Mouse (Mus musculus) mature B cell (primary cell): ENCODE measurements at regions not wholly inside any gene's neighbourhood (a gene's known extent, or its start where the extent isn't known, plus 50 kb on each side); places are given as distances from the start of the nearest gene placed in this dataset.

Experiments used
- in situ Hi-C: fragments of 300-500 bp; cut with MboI; formaldehyde crosslinking; loops from 2 replicates; pipeline ENCODE4 v1.14.3; 2019

DNA sequence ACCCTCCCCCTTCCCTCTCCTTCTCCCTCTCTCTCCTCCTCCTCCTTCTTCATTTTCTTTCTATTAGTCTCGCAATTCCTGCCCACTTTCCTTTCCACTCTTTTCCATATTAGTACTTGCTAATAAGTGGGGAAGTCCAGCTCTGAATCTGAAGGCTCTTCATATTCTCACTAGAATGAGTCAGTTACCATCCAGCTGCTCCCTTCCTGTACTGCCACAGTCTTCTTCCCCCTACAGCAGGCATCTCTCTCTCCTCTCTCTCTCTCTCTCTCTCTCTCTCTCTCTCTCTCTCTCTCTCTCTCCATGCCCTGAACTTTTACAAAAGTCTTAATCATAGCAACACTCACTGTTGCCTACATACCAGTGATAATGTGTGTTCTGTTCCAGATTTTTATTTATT, 226.6 kb upstream of the Pter start:
- in situ Hi-C loops, result no loop called here

DNA sequence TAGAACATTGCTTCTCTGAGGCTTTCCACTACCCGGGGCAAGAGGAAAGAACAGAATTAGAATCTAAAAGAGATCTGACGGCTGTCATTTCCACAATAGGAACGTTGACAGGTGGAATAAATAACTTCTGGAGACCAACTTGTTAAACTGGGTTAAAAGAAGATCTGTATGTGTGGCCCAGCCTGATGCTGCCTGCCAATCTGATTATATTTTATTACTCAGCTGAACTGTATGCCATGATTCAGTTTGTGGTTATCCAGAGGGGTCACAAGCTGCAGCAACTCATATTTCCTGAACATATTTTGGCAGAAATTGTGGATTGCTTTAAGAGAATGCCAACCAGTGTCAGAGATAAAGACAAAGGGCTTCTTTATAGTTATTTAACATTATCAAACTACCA, 224.5 kb upstream of the Pter start:
- in situ Hi-C loops, result no loop called here

DNA sequence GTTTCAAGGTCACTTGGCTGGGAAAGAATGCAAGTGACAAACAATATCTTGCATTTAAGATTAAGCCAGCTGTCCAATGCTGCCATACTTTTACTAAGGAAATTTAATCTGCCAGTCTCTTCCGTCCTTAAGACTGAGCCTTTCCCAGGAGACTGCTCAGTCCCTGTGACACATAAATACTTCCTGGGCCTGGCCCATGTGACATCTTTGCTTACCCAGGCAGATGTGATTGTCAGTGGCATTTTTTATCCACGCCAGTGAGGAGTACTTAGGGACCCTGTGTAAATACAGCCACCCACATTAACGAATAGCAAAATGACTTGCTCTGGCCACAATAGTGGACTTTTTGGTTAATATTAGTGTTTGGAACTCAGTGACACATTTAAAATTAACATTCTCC, 216.3 kb upstream of the Pter start:
- in situ Hi-C loops, result loop anchor here (25.0 kb wide), 1 partner anchor 530 kb away; no protein-coding TSS in a partner anchor

DNA sequence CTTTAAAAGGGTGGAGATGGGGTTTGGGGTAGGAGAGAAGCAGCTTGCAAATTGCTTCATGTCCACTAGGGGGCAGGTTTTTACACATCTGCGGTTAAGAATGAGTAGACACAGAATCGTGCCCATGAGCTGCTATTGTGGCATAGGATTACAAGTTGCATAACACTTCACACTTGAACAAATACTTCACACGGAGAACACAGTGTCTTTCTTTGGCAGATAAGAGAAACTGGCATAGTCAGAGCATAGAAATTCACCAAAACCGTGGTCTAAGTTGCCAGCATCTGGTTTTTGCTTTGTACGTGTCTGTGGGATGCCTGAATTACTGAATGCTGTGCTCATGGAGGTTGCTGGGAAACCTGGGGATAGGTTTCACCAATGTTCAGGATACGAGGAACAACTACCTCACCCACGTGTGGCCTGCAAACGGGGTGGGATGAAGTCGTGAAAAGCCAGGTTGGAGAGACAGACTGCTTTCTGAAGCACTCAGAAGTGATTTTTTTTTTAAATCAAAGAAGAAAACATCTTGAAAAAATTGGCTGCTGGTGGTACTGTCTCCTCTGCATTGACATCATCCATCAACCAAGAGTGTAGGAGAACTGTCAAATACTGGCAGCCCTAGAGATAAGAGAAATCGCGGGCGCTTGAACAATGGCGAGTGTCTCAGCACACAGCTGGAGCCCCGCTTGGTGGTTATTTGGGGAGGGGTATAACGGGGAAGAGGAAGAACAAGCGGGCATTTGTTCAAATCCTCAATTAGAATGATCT, 214.5 kb upstream of the Pter start:
- in situ Hi-C loops, result loop anchor here (25.0 kb wide), 1 partner anchor 528 kb away; no protein-coding TSS in a partner anchor

DNA sequence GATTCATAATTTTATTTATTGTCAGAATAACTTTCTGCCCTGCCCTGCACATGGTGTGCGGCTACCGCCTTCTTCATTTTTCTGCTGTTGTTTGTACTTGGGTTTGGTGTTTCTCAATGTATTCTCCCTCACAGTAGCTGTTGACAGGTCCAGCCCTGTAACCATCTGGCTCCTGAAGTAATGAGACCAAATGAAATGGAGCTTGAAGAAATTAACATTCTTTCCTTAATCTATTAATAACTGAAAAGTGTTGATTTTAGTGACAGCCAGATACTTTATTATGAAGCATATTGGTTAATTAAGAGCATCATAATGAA, 214.0 kb upstream of the Pter start:
- in situ Hi-C loops, result loop anchor here (25.0 kb wide), 1 partner anchor 527 kb away; no protein-coding TSS in a partner anchor

DNA sequence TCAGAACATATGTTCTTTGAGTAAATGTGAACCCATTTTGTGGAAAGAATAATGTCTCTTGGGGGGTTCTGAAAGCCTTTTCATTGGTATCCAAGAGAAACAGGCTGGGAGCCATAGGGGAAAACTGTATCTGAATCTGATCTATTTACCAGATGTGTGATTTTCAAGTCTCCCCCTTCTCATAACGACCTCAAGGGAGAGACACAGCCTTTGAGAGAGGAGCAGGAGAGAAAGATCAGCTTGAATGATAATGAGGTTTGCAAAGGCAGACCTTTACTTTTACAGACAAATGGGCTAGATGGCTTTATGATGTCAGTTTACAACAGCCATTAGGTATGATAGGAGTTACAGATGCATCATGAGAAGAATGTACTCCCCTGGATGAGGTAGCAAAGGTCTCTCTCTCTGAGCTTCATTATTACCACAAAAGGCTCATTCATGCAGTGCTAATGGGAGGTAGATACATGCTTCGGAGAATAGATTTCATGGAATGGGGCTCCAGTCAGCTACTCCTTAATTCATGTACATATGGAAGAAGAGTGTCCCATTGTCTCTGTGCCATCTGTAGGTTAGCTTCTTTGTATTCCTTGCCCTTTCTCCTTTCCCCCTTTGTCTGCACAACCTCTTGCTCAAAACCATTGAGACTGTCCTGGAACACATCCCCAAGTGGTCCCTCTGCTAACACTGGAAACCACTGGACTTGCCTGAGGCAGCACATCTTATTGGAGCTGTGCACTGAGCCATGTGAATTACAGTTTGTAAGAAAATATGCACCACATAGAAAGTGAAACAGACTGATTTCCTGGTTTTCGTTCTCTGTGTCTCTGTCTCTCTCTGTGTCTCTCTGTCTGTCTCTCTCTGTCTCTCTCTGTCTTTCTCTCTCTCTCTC, 207.5 kb upstream of the Pter start:
- in situ Hi-C loops, result loop anchor here (25.0 kb wide), 1 partner anchor 521 kb away; no protein-coding TSS in a partner anchor

DNA sequence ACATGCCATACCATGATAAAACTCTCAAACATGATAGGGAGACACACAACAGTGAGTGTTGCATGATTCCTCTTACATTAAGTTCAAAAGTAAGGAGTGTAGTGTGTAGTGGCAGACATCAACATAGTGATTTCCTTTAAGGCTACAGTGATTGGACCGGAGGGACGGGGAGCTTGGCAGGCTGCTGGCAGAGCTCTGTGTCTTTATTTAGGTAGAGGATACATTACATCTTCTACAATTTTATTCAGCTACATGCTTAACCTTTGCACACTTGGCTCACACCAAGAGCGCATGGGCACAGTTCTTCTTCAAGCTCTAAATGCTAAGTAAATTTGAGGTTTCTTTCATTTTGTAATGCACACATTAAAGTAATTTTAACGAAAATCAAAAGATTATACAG, 194.6 kb upstream of the Pter start:
- in situ Hi-C loops, result no loop called here

DNA sequence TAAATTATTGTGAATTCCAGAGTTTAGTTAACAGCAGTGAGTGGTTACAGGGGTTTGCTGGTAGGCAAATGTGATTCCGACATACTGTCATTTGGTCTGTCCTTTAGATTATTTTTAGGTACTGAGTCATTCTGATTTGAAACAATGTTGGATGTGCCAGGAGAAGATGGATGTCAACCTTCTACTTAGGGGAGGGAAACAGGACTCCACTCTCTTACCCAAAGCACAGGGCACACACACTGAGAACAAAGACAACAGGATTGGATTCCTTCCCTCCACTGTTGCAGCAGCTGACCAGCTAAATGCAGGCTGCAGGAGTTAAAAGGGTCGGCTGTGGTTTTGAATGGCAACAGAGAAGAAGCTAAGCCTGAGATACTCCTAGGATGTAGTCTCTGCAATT, 186.7 kb upstream of the Pter start:
- in situ Hi-C loops, result no loop called here

DNA sequence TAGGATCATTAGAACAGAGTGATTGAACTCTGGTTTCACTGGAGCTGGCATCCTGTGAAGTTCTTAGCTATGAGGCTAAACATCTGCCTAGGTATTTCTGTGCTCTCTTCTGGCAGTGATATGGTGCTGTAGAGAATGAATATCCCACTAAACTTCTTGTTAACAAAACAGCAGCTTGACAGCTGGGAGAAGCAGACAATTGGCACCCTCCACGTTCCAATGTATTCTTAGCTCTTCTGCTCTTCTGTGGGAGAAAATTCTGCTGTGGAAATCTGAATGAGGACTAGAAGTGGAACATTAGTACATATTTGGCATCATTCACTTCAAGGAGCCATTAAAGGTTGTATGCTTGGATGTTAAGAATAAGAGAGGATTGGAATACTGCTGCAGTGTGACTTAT, 177.0 kb upstream of the Pter start:
- in situ Hi-C loops, result no loop called here

DNA sequence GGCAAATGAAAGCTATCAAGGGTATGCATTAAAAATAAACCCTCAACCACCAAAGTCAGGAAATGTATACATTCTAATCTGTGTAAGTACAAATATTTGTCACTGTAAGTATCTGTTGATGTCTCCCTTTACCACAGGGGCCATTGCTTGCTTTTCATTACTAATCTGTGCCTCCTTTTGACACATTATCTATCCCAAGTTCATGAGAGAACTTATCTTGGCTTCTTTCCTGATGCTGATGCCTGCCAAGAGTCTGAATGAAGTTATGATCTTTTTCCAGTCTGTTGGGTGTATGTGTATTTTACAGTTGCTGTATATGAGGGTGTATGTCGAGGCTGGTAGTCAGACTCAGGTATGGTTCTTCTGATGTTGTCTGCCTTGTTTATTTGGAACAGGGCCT, 165.0 kb upstream of the Pter start:
- in situ Hi-C loops, result no loop called here

DNA sequence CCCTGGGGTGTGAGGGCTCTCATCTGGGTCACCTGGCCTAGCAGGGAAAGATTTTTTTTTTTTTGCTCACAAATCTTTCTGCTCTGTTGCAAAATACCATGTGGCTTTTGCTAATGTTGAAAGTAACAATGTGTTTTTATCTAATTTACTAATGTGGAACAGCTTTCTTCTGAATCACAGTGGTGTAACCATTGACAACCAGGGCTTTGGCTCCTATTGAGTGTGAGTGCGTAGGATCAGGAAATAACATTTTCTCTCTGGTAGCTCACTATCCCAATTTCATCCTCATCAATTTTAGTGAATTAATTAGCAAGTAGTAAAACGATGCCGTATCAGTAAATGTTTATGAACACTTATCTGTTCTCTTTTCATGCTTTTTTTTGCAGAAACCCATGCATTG, 163.9 kb upstream of the Pter start:
- in situ Hi-C loops, result no loop called here

DNA sequence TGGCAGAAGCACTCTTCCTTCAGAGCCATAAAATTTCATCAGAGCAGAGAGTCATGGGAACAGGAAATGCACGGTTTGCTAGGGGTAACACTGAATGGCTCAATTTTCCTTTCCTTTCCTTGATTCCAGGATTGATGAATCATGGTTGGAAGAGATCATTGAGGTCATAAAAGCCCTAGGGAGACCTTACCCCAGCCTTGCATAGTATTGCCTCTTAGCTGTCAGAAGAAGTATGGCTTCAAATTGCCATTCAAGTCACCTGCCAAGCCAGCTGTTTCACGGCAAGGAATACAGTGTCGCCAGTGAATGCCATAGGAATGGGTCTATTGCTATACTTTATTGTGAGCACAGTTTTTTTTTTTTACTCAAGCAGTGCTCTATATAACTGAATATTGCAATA, 162.4 kb upstream of the Pter start:
- in situ Hi-C loops, result no loop called here

DNA sequence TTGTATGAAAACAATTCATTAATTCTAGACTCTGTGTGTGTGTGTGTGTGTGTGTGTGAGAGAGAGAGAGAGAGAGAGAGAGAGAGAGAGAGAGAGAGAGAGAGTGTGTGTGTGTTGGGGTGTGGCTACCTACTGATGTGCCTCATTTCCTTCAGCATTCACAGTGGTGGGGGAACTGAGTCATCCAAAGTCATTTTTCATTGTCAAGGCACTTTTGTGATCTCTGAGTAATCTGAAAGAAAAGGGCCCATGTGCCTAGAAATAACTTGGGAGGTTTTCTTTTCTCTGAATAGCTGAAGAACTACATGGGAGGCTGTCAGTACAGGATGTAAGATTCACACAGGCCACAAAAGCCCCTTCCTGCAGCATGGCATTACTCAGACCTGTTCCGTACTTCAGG, 159.3 kb upstream of the Pter start:
- in situ Hi-C loops, result no loop called here

DNA sequence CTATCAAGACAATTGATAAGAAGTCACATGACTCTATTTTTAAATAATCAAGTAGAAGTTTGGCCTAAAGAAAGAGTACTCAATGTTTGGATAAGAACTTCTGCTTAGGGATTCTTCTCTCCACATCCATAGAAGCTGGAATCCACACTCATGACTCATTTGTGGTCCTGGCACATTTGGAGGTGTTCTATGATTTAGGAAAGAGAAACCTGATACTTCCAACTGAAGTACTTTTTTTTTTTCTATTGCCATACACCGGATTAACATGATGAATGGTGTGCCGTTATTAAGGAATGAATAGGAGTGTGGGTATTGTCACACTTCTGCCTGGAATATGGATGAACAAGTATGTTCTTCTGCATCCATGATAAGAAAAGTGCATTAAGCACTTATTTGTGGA, 158.5 kb upstream of the Pter start:
- in situ Hi-C loops, result no loop called here

DNA sequence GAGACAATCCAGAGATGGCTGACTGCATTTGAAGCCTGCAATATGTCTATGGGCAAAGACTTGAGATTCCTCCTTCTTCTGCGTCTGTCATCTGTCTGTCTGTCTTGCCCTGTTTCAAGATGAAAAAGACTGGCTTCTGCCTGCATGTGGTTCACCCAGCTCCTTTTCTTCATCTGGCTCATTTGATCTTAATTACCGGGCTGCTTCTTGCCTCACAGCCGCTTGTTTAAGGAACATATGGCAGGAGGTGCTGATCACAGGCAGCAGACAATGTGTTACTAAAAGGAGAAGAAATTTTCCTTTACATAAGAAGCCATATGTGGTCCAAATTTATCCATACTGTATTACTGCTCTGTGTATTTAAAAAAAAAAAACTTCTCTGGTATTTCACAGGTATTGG, 147.0 kb upstream of the Pter start:
- in situ Hi-C loops, result no loop called here

DNA sequence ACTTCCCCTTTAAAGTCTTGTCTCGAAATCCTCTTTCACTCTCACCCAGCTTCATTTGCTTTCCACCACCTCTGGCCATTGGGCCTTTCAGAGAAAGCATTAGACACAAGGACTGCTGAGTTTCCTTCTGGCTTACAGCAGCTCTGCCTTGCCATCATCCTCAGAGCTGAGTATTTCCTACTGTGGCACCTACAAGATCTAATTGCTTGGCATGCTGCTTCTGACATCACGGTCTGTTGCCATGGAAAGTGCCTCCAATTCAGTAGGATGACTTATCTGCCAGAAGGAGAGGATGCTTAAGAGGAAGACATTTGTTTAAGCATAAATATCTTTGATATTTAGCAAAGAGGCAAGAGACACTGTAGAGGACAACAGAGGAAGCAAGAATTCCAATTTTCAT, 146.1 kb upstream of the Pter start:
- in situ Hi-C loops, result no loop called here

DNA sequence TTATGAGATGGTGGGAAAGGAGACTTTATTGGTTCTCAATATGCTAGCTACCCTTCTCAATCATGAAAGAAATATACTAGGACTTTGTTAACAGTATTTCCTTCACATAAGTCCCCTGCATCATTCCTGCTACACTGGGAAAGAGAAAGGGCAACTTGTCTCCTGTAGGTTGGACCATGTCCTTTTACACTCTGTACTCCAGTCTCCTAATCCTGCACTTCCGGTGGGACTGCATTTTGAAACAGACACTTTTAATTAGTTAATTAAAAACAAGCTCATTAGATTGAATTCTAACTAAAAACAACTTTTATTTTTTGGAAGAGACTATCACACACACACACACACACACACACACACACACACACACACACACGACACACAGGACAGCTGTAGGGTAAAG, 131.2 kb upstream of the Pter start:
- in situ Hi-C loops, result no loop called here

DNA sequence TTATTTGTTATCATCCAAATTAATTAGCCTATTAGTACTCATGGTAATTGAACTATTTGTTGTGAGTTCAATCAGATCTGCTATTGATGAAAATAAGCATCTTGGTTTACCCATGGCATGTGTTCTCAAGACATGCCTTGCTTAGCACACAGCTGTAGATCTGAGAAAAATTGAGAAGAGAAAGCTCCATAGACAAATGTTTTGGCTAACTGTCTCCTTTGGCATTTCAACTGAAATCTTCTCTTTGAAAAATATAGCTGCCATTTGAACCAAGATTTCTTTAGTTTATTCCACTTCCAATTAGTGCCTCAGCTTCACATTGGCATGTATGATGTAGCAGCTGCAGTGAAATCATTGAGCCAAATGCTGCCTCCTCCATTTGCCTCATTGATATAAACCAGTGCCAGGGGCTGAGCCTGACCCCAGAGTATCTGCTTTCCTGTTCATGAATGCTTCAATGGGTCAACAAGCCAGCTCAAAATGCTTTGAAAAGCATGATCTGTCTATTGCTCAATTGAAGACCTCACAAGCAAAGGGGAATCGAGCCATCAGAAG, 126.1 kb upstream of the Pter start:
- in situ Hi-C loops, result no loop called here

DNA sequence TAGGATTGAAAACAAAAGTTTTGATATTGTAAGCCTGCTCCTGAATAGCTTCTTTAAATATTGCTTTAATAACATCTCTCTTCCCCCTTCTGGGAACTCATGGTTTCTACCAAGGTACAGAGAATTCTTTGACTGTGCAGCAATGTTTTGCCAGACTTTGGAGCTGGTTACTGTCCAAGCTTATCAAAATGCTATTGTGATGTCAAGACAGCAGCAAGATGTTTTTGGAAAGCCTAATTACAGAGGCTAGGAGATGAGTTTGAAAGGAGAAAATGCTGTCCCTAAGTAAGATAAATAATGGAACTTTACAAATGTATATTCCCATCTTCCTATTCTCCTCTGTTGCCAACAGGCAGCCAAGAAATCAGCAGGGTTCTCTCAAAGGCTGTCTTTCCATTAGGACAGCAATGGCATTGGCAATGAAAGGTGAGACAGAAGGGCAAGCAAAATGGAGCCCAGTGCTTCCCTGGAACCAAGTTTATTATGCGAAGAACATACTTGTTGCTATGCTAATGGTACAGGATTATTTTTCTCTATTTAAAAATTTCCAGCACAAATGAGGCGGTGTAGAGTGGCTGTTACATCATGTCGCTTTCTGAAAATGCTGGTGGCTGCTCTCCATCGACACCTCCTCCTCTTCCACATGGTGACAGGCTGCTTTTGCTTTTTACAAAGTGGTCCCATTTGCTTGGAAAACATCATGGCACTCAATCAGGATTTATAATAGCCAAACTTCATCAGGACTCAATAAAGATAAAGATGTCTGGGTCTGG, 124.5 kb upstream of the Pter start:
- in situ Hi-C loops, result no loop called here

DNA sequence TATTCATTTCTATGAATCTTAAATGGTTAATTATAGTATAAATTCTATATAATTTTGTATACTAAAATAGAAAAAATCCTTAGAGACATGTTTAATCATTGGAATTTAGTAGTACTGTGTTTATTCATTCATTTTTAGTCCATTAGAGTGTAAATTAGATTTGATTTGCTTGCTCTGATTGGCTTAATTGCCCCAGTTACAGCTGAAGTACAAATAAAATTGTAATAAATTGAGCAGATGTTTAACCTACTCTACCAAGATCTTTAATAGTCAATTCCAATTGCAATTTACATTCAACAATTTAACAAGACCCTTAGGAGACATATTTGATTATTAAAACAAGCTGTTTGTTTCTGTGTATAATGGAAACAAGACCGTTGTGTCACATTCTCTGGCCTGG, 121.2 kb upstream of the Pter start:
- in situ Hi-C loops, result no loop called here

DNA sequence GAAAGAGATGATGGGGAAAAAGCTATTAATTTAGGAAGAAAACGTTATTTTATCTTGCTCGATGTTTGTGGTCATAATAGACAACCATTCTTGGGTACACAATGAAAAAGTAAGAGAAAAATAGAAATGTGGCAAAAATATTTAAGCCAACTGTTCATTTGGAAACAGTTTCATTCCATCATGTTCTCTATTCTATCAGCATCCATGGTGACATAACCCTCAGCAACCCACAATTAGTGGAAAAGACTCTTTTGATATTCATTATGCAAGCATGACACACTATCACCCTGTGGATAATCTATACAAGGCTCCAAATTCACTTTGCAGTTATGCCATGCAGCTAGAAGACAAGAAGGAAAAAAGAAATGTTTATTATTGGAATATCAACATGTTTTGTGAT, 118.7 kb upstream of the Pter start:
- in situ Hi-C loops, result no loop called here

DNA sequence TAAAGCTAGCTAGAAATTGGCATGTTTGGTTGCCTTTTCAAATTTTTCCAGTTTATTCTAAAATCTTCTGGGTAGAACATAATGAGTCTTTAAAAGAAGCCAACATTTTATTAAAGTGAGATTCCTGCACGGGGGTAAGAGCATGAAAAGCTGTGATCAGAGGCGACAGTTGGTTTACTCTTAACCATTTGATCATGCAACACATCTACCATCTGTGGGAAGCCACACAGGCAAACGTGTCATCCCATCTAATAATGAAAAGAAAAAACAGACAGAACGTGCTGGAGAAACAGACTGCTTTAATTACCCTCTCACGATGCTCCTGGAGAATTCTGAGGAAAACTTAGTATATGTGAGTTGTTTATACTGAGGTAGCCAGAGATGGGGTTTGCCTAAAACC, 115.4 kb upstream of the Pter start:
- in situ Hi-C loops, result no loop called here
